22 mouse cellular contexts compared by ENCODE assay signal in genomic region chr16:43383149-43383740, GRCm38 (mm10).
DNase-seq lines count a peak whose midpoint lies in the region; ATAC-seq and TF ChIP-seq lines count a peak whose summit lies in the region.
"Had no signal": no experiment of that assay in that cellular context is flagged by ENCODE, and none has a peak within 500 bp of the region (broad histone marks: within the 10 kb centered on the region; RNA-seq: fewer than 3 reads in every experiment).

No protein-coding gene starts in this region.

- peak overlapping the region; percentile 85 for H3K27ac ChIP-seq in gastrocnemius, adult 2 months
- H3K27ac ChIP-seq in heart, adult 2 months = peak overlapping the region; percentile 54; the same call in 1 of the 2 replicates
- peak overlapping the region; percentile 59 for H3K27ac ChIP-seq in heart, postnatal 0 days (ENCODE audit: low read depth)
- H3K27ac ChIP-seq: embryonic facial prominence, embryonic 15.5 days; forebrain, embryonic 10.5 days; hindbrain, embryonic 10.5 days; hindbrain, embryonic 14.5 days; intestine, embryonic 15.5 days had no signal

- H3K9me3 ChIP-seq in heart, postnatal 0 days (replicated peaks; ENCODE audit: control insufficient read depth, low read length) = no peaks in the 10 kb centered on the region
- H3K9me3 ChIP-seq: embryonic facial prominence, embryonic 15.5 days; forebrain, embryonic 10.5 days; hindbrain, embryonic 10.5 days; intestine, embryonic 15.5 days had no signal

- 57% methylated on average over 7 of the region's 7 CpGs for WGBS in heart, adult 2 months
- whole genome bisulfite sequencing in heart, postnatal 0 days = 46% methylated on average over 7 of the region's 7 CpGs

- H3K27me3 ChIP-seq in heart, adult 2 months (ENCODE audit: control insufficient read depth, insufficient read depth, low read length) = no peaks in the 10 kb centered on the region
- H3K27me3 ChIP-seq in heart, postnatal 0 days (ENCODE audit: control insufficient read depth, insufficient read depth, low read length) = no peaks in the 10 kb centered on the region
- H3K27me3 ChIP-seq: embryonic facial prominence, embryonic 15.5 days; intestine, embryonic 15.5 days; Patski had no signal

- peaks cover 5% of the 10 kb centered on the region for H3K79me2 ChIP-seq in heart, adult 2 months (replicated peaks; ENCODE audit: control insufficient read depth, insufficient read depth, low read length)

- no peak for TF ChIP-seq EP300 in heart, adult 2 months (IDR thresholded peaks at IDR 0.05; ENCODE audit: insufficient read depth, low read depth, low read length)
- TF ChIP-seq EP300 in heart, postnatal 0 days (IDR thresholded peaks at IDR 0.05; ENCODE audit: low read depth) = no peak

- H3K36me3 ChIP-seq in heart, adult 2 months (ENCODE audit: control insufficient read depth, insufficient read depth, low read length) = peaks cover 40% of the 10 kb centered on the region
- H3K36me3 ChIP-seq in heart, postnatal 0 days (replicated peaks; ENCODE audit: control insufficient read depth, insufficient read depth, low read length) = no peaks in the 10 kb centered on the region
- H3K36me3 ChIP-seq: embryonic facial prominence, embryonic 15.5 days; forebrain, embryonic 10.5 days; hindbrain, embryonic 10.5 days; intestine, embryonic 15.5 days had no signal

- TF ChIP-seq POLR2A in heart, adult 2 months (IDR thresholded peaks at IDR 0.05; ENCODE audit: insufficient read depth, low read depth, low read length) = no peak

- H3K4me2 ChIP-seq in heart, postnatal 0 days (ENCODE audit: low read depth, low read length) = no peak overlapping the region
- H3K4me2 ChIP-seq: embryonic facial prominence, embryonic 15.5 days; hindbrain, embryonic 14.5 days; intestine, embryonic 15.5 days had no signal

- ATAC-seq in heart, postnatal 0 days (ENCODE audit: insufficient read depth, low read depth) = peak; percentile 44
- ATAC-seq: activated CD4-positive, CD25-positive, alpha-beta regulatory T cell, adult 4 months; forebrain, embryonic 14.5 days; intestine, embryonic 15.5 days; Patski had no signal

- no peak for TF ChIP-seq CTCF in gastrocnemius, adult 2 months (IDR thresholded peaks at IDR 0.05)
- no peak for TF ChIP-seq CTCF in heart, adult 2 months (IDR thresholded peaks at IDR 0.05)
- TF ChIP-seq CTCF in heart, postnatal 0 days (IDR thresholded peaks at IDR 0.05; ENCODE audit: low read depth) = no peak

- intact Hi-C loops in gastrocnemius, adult 2 months (cut with DNase I) = no loop called here
- intact Hi-C loops in heart, adult 2 months (cut with DNase I) = no loop called here

- H3K4me1 ChIP-seq in heart, adult 2 months (ENCODE audit: control insufficient read depth, insufficient read depth, low read length) = peaks cover 22% of the 10 kb centered on the region
- H3K4me1 ChIP-seq in heart, postnatal 0 days (ENCODE audit: control insufficient read depth, insufficient read depth) = peaks cover 28% of the 10 kb centered on the region
- H3K4me1 ChIP-seq: embryonic facial prominence, embryonic 15.5 days; forebrain, embryonic 10.5 days; intestine, embryonic 15.5 days had no signal

- H3K9ac ChIP-seq in heart, adult 2 months (ENCODE audit: low read depth, low read length) = no peak overlapping the region
- no peak overlapping the region for H3K9ac ChIP-seq in heart, postnatal 0 days (replicated peaks; ENCODE audit: low read depth, low read length)
- H3K9ac ChIP-seq: embryonic facial prominence, embryonic 15.5 days; hindbrain, embryonic 14.5 days; intestine, embryonic 15.5 days had no signal

- H3K4me3 ChIP-seq in gastrocnemius, adult 2 months = peak overlapping the region; percentile 34
- H3K4me3 ChIP-seq in heart, adult 2 months = no peak overlapping the region
- H3K4me3 ChIP-seq in heart, postnatal 0 days (ENCODE audit: low read depth, low read length) = no peak overlapping the region
- H3K4me3 ChIP-seq: embryonic facial prominence, embryonic 15.5 days; erythroblast, embryonic 14.5 days; forebrain, embryonic 10.5 days; hindbrain, embryonic 10.5 days; intestine, embryonic 15.5 days had no signal

- peak; percentile 70 for DNase-seq in gastrocnemius, adult 2 months
- no peak for DNase-seq in gastrocnemius, postnatal 10 days
- DNase-seq in heart, adult 2 months = no peak
- DNase-seq in heart, adult 18-20 months = no peak
- DNase-seq in heart, postnatal 0 days (ENCODE audit: low spot score) = peak; percentile 23
- DNase-seq in heart, adult 9 months (ENCODE audit: low spot score in 2 of 2) = no peak
- peak; percentile 85 for DNase-seq in skeletal muscle tissue, adult 2 months (ENCODE audit: low read depth, low spot score)
- no peak for DNase-seq in embryo, embryonic 10 days (ENCODE audit: low spot score)
- DNase-seq: adrenal gland, postnatal 14 days; cerebellum, adult 18-20 months; cerebellum, postnatal 10 days; embryo, embryonic 11 days; kidney, adult 18-20 months had no signal

Comparison
In these comparisons a context has a peak if more than half of its experiments do, and no peak if none do; other contexts are left out.
1. DNase-seq: peak in gastrocnemius, adult 2 months (single experiment), heart, postnatal 0 days (single experiment) and skeletal muscle tissue, adult 2 months (single experiment); none in gastrocnemius, postnatal 10 days (single experiment), heart, adult 2 months (0 of 2), heart, adult 18-20 months (0 of 2), heart, adult 9 months (0 of 2) and embryo, embryonic 10 days (single experiment).
2. Peak in every context shown above with its lines, with median percentiles within 50 percentile points of each other: H3K27ac ChIP-seq.